Mouse (Mus musculus): ENCODE data around the gene Eef1a1. TPM values are rescaled to one million over a fixed set of nuclear protein-coding genes. Genes with fewer than 3 reads are reported as not detected.

Eef1a1 gene
- total RNA-seq, 2 experiments from 2014 or later, result 1,760 to 4,159 TPM

- ATAC-seq (replicated peaks; ENCODE audit: low FRiP score, poor library complexity, severe bottlenecking), result no peak; the same call in 1 of the 2 replicates
Observed at GRCm38 (mm10) chr9:78432471-78432870, 56.5 kb downstream of the Eef1a1 start.

- no peak for ATAC-seq (replicated peaks; ENCODE audit: low FRiP score, poor library complexity, severe bottlenecking)
Observed at GRCm38 (mm10) chr9:78430486-78430885, 58.5 kb downstream of the Eef1a1 start.

DNA sequence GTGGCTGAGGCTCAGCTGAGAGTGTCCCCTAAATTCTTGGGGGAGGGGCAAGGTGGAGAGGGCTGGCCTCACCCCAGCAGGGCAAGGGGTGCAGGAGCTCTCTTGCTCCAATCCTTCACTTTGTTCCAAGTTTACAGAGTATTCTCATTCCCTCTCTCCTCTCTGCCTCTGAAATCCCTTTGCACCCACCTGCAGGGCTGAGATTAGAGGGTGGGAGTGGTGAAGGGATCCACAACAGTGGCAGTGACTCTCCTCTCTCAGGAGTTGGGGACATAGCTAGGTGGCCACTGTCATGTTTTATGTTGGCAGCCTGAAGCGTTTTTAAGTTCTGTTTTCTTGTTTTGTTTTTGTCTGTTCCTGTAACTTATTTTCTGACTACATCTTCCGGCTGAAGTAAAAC is 59.4 kb downstream of the Eef1a1 start:
- no peak for ATAC-seq (replicated peaks; ENCODE audit: low FRiP score, poor library complexity, severe bottlenecking)

DNA sequence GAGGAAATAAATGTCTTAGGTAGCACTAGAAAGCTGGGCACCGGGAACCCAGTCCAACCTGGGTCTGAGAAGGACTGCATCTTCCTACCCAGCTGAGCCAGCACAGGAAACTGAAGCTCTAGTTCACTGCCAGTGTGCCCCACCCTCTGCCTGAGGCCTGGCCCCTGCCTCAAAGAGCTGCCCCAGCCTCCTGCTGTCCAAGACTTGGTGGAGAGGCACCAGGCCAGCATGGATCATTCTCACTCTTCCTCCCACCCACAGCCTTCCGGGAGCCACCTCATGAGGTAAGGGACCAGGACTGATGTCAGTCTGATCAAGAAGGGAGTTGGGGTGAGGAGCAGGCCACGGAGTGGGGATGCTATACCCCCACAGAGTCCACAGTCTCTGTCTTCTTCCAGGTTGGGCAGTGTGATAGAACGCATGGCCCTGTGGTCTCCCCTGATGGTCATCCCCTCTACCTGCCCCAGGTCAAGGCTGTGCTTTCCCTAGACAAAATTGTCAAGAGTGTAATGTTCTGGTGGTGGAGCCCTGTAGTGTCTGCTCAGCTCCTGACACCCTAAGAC is 60.0 kb downstream of the Eef1a1 start:
- 0 out of 2 replicates have a peak, but pooled peaks have one; percentile 41 for ATAC-seq (replicated peaks; ENCODE audit: low FRiP score, poor library complexity, severe bottlenecking)

Other genes with a start within 250 kb of the Eef1a1 start
- gene Gm3776, start 232.0 kb downstream of the Eef1a1 start, total RNA-seq (2015; ENCODE audit: low replicate concordance), result not detected in 2 replicates
- gene Gm3776, start 232.0 kb downstream of the Eef1a1 start, total RNA-seq (2017; ENCODE audit: low replicate concordance), result not detected in 2 replicates
- not detected in 2 replicates for gene Gm10639, start 199.2 kb downstream of the Eef1a1 start, total RNA-seq (2015; ENCODE audit: low replicate concordance)
- not detected in 2 replicates for gene Gm10639, start 199.2 kb downstream of the Eef1a1 start, total RNA-seq (2017; ENCODE audit: low replicate concordance)
- gene Omt2a, start 174.4 kb downstream of the Eef1a1 start, total RNA-seq (2015; ENCODE audit: low replicate concordance), result not detected in 2 replicates
- gene Omt2a, start 174.4 kb downstream of the Eef1a1 start, total RNA-seq (2017; ENCODE audit: low replicate concordance), result not detected in 2 replicates
- gene Omt2b, start 161.6 kb downstream of the Eef1a1 start, total RNA-seq (2015; ENCODE audit: low replicate concordance), result not detected in 2 replicates
- not detected in 2 replicates for gene Omt2b, start 161.6 kb downstream of the Eef1a1 start, total RNA-seq (2017; ENCODE audit: low replicate concordance)
- gene Gsta2, start 133.4 kb downstream of the Eef1a1 start, total RNA-seq (2015; ENCODE audit: low replicate concordance), result not detected in 2 replicates
- not detected in 2 replicates for gene Gsta2, start 133.4 kb downstream of the Eef1a1 start, total RNA-seq (2017; ENCODE audit: low replicate concordance)
- not detected in 2 replicates for gene Dppa5a, start 121.0 kb downstream of the Eef1a1 start, total RNA-seq (2015; ENCODE audit: low replicate concordance)
- gene Dppa5a, start 121.0 kb downstream of the Eef1a1 start, total RNA-seq (2017; ENCODE audit: low replicate concordance), result not detected in 2 replicates
- gene Ooep, start 110.4 kb downstream of the Eef1a1 start, total RNA-seq (2015; ENCODE audit: low replicate concordance), result not detected in 2 replicates
- gene Ooep, start 110.4 kb downstream of the Eef1a1 start, total RNA-seq (2017; ENCODE audit: low replicate concordance), result not detected in 2 replicates
- not detected in 2 replicates for gene Ddx43, start 93.4 kb downstream of the Eef1a1 start, total RNA-seq (2015; ENCODE audit: low replicate concordance)
- gene Ddx43, start 93.4 kb downstream of the Eef1a1 start, total RNA-seq (2017; ENCODE audit: low replicate concordance), result not detected in 2 replicates
- gene Cgas, start 45.9 kb downstream of the Eef1a1 start, total RNA-seq (2015; ENCODE audit: low replicate concordance), result 8.8 and 9.2 TPM in 2 replicates
- 2.4 and 3.9 TPM in 2 replicates for gene Cgas, start 45.9 kb downstream of the Eef1a1 start, total RNA-seq (2017; ENCODE audit: low replicate concordance)
- 7.3 and 14.2 TPM in 2 replicates for gene Mto1, start 40.9 kb downstream of the Eef1a1 start, total RNA-seq (2015; ENCODE audit: low replicate concordance)
- gene Mto1, start 40.9 kb downstream of the Eef1a1 start, total RNA-seq (2017; ENCODE audit: low replicate concordance), result 6.9 and 22.0 TPM in 2 replicates
- gene Gm17324, start 40.4 kb downstream of the Eef1a1 start, total RNA-seq (2015; ENCODE audit: low replicate concordance), result not detected in 2 replicates
- gene Gm17324, start 40.4 kb downstream of the Eef1a1 start, total RNA-seq (2017; ENCODE audit: low replicate concordance), result not detected in 2 replicates
- gene Slc17a5, start 98.9 kb upstream of the Eef1a1 start, total RNA-seq (2015; ENCODE audit: low replicate concordance), result 3.6 and 6.5 TPM in 2 replicates
- 1.4 TPM in 2 replicates for gene Slc17a5, start 98.9 kb upstream of the Eef1a1 start, total RNA-seq (2017; ENCODE audit: low replicate concordance)
- 1.0 TPM in 1 of 2 replicates, not detected in the other for gene Cd109, start 126.4 kb upstream of the Eef1a1 start, total RNA-seq (2015; ENCODE audit: low replicate concordance)
- 0.09 TPM in 1 of 2 replicates, not detected in the other for gene Cd109, start 126.4 kb upstream of the Eef1a1 start, total RNA-seq (2017; ENCODE audit: low replicate concordance)